Mouse (Mus musculus) midbrain, postnatal 0 days (tissue): ENCODE measurements around the gene Slit3. TPM values are rescaled to one million over a fixed set of nuclear protein-coding genes. Genes with fewer than 3 reads are reported as not detected.
A peak's percentile ranks its signal among the peaks of the same experiment; 100 is the strongest.

Experiments
- ATAC-seq: fragments of 200-750 bp; cut with Nextera tagmentation; 2 replicates; pipeline ENCODE4 v1.8.0; 2017; ENCODE audit warnings: moderate number of reproducible peaks, mild to moderate bottlenecking, moderate TSS enrichment, moderate library complexity; ENCODE audit not compliant: low FRiP score
- DNase-seq: peaks from one replicate; pipeline ENCODE4 v3.0.0-alpha.2; 2015; ENCODE audit warnings: low spot score
- H3K27ac ChIP-seq: fragments of 300-500 bp; sonication (generic); 2 replicates; pipeline ENCODE4 v1.5.1; 2014; ENCODE audit warnings: low read depth, mild to moderate bottlenecking, low read length, mixed read lengths
- H3K27me3 ChIP-seq: fragments of 300-500 bp; sonication (generic); 2 replicates; pipeline ENCODE4 v1.6.1; 2014; ENCODE audit warnings: low read length, control low read depth, mixed read lengths; ENCODE audit not compliant: insufficient read depth
- H3K36me3 ChIP-seq: fragments of 300-500 bp; sonication (generic); 2 replicates; pipeline ENCODE4 v1.6.1; 2014; ENCODE audit warnings: low read length, control low read depth, mixed read lengths; ENCODE audit not compliant: insufficient read depth
- H3K4me1 ChIP-seq: fragments of 300-500 bp; sonication (generic); 2 replicates; pipeline ENCODE4 v1.6.1; 2014; ENCODE audit warnings: mild to moderate bottlenecking, control low read depth, antibody characterized with exemption, low read length, mixed read lengths; ENCODE audit not compliant: insufficient read depth
- H3K4me2 ChIP-seq: fragments of 300-500 bp; sonication (generic); 2 replicates; pipeline ENCODE4 v1.6.1; 2014; ENCODE audit warnings: low read depth, mild to moderate bottlenecking, low read length, mixed read lengths; ENCODE audit not compliant: poor library complexity, severe bottlenecking
- H3K4me3 ChIP-seq: fragments of 300-500 bp; sonication (generic); 2 replicates; pipeline ENCODE4 v1.5.1; 2014; ENCODE audit warnings: low read depth, mild to moderate bottlenecking, low read length, moderate library complexity
- H3K9ac ChIP-seq: fragments of 300-500 bp; sonication (generic); replicated peaks from 2 replicates; pipeline ENCODE4 v1.6.1; 2014; ENCODE audit warnings: mild to moderate bottlenecking, low read length, moderate library complexity, mixed read lengths; ENCODE audit not compliant: poor library complexity, severe bottlenecking
- H3K9me3 ChIP-seq: fragments of 300-500 bp; sonication (generic); 2 replicates; pipeline ENCODE4 v1.6.1; 2016; ENCODE audit warnings: low read length, control low read depth
- CTCF ChIP-seq: IDR thresholded peaks from 2 replicates; pipeline ENCODE4 v1.5.1; 2016; ENCODE audit warnings: antibody characterized with exemption, mild to moderate bottlenecking
- WGBS: fragments of 180-500 bp; shearing (Covaris S2); extraction: QIAGEN DNeasy Blood & Tissue Kit; methylation state at CpG from one replicate; pipeline ENCODE4 v1.1.7; 2014; 5-methylcytosine and 5-hydroxymethylcytosine counted together
- polyA plus RNA-seq: library from polyadenylated mRNA; unstranded; fragments of >200 nt; fragmentation: Nextera tagmentation; extraction: Ambion mirVana; gene quantifications from 2 replicates; pipeline ENCODE4 v1.2.1, GENCODE M21; 2015
- total RNA-seq: library from RNA; depleted of rRNA; stranded (reverse); fragments of >200 nt; gene quantifications from 2 replicates; pipeline ENCODE4 v1.2.3, GENCODE M21; 2014

Gene Slit3
- total and polyA plus RNA-seq, 2 experiments from 2014 or later: 3.6 to 7.7 TPM

GRCm38 (mm10) chr11:35428036-35428435 lies 307.0 kb downstream of the Slit3 start:
- no peak for TF ChIP-seq CTCF
- Histone ChIP-seq H3K4me2 (no peak overlapping the region), H3K36me3 (no peaks in the 10 kb centered on the region), H3K9me3 (no peaks in the 10 kb centered on the region), H3K4me1 (no peaks in the 10 kb centered on the region), H3K4me3 (no peak overlapping the region), H3K27me3 (no peaks in the 10 kb centered on the region), H3K9ac (no peak overlapping the region), H3K27ac (no peak overlapping the region)
- 72% methylated on average over 7 of the region's 7 CpGs for WGBS
- no peak for ATAC-seq
- no peak for DNase-seq

GRCm38 (mm10) chr11:35431130-35431529 lies 310.1 kb downstream of the Slit3 start:
- Histone ChIP-seq H3K9ac (no peak overlapping the region), H3K36me3 (no peaks in the 10 kb centered on the region), H3K4me1 (no peaks in the 10 kb centered on the region), H3K4me3 (no peak overlapping the region), H3K4me2 (no peak overlapping the region), H3K27ac (no peak overlapping the region), H3K9me3 (no peaks in the 10 kb centered on the region), H3K27me3 (no peaks in the 10 kb centered on the region)
- WGBS: 75% methylated on average over 8 of the region's 8 CpGs
- DNase-seq (no peak), ATAC-seq (no peak)
- no peak for TF ChIP-seq CTCF

- ATAC-seq: no peak
- DNase-seq: no peak
- TF ChIP-seq CTCF: no peak
- no peak overlapping the region for H3K4me2 ChIP-seq
- H3K4me3 ChIP-seq: no peak overlapping the region
- no peaks in the 10 kb centered on the region for H3K9me3 ChIP-seq
- no peaks in the 10 kb centered on the region for H3K27me3 ChIP-seq
- no peak overlapping the region for H3K9ac ChIP-seq
- no peaks in the 10 kb centered on the region for H3K36me3 ChIP-seq
- no peak overlapping the region for H3K27ac ChIP-seq
- 80% methylated on average over 6 of the region's 6 CpGs for WGBS
- H3K4me1 ChIP-seq: no peaks in the 10 kb centered on the region
Observed at GRCm38 (mm10) chr11:35437510-35437909, 316.5 kb downstream of the Slit3 start.

- Histone ChIP-seq H3K4me2 (no peak overlapping the region), H3K36me3 (no peaks in the 10 kb centered on the region), H3K9ac (no peak overlapping the region), H3K4me1 (no peaks in the 10 kb centered on the region), H3K4me3 (no peak overlapping the region), H3K9me3 (no peaks in the 10 kb centered on the region), H3K27me3 (no peaks in the 10 kb centered on the region), H3K27ac (no peak overlapping the region)
- no peak for ATAC-seq
- DNase-seq: peak; percentile 65
- TF ChIP-seq CTCF: no peak
- WGBS: 13% methylated on average over 11 of the region's 11 CpGs
Observed at GRCm38 (mm10) chr11:35440186-35440585, 319.2 kb downstream of the Slit3 start.

GRCm38 (mm10) chr11:35444489-35445100 lies 323.6 kb downstream of the Slit3 start:
- WGBS: 56% methylated on average over 6 of the region's 6 CpGs
- no peaks in the 10 kb centered on the region for H3K4me1 ChIP-seq

GRCm38 (mm10) chr11:35447951-35448350 lies 326.9 kb downstream of the Slit3 start:
- Histone ChIP-seq H3K9me3 (no peaks in the 10 kb centered on the region), H3K27me3 (peaks cover 6% of the 10 kb centered on the region), H3K4me1 (no peaks in the 10 kb centered on the region), H3K27ac (no peak overlapping the region), H3K36me3 (no peaks in the 10 kb centered on the region), H3K4me2 (no peak overlapping the region), H3K9ac (no peak overlapping the region), H3K4me3 (no peak overlapping the region)
- no peak for TF ChIP-seq CTCF
- WGBS: 89% methylated on average over 9 of the region's 9 CpGs
- ATAC-seq (no peak), DNase-seq (no peak)

More at GRCm38 (mm10) chr11:35444489-35445100, 323.6 kb downstream of the Slit3 start:
- H3K27me3 ChIP-seq: peaks cover 4% of the 10 kb centered on the region
- no peak for TF ChIP-seq CTCF
- H3K9ac ChIP-seq: no peak overlapping the region
- DNase-seq: no peak
- H3K27ac ChIP-seq: no peak overlapping the region
- no peaks in the 10 kb centered on the region for H3K36me3 ChIP-seq
- no peak overlapping the region for H3K4me2 ChIP-seq
- no peak overlapping the region for H3K4me3 ChIP-seq
- H3K9me3 ChIP-seq: no peaks in the 10 kb centered on the region
- no peak for ATAC-seq
